Mouse (Mus musculus): Measurements from ENCODE around the gene Jkamp.

The Jkamp gene

DNA sequence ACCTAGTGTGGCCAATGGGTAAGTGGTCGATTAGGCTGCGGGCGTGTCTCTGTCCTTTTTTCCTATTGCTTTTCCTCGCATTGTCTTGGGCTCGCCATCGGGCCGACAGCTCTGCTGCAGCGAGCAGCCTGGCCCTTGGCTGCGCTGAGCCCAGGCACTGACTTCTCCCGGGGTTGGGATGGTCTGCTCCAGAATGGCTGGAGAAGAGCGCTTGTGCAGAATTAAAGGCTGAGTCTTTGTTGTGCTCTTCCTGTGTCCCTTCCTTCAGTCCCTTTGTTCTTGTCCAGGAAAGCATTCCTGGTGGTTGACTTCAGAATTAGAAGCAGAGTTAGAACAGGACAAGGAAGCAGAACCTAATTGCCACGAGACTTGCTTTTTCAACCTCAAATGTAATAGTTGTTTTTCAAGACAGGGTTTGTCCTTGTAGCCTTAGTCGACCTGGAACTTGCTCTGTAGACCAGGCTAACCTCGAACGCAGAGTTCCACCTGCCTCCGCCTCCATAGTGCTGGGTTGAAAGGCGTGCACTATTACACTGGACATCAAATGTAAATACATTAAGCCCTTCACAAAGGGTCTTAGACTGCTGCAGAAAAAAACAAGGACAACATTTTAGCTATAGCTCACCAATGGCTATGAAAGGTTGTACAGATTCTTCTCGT lies 907 bp downstream of the Jkamp start:
- DNase-seq (ENCODE audit: low spot score), result no peak

DNA sequence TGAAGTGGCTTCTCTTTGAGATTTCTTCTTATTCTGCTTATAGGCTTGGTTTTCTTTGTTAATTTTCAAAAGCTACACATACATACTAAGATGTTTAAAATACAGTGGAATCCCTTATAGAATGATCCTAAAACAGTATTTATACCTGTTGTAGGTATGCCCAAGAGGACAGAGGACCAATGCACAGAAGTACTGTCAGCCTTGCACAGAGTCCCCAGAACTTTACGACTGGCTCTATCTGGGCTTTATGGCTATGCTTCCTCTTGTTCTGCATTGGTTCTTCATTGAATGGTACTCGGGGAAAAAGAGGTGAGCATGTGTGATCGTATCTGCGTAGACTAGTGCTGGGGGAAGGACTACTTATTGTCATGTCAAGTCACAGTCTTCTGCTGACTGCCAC lies 4.4 kb downstream of the Jkamp start:
- no peak for DNase-seq (ENCODE audit: low spot score)

DNA sequence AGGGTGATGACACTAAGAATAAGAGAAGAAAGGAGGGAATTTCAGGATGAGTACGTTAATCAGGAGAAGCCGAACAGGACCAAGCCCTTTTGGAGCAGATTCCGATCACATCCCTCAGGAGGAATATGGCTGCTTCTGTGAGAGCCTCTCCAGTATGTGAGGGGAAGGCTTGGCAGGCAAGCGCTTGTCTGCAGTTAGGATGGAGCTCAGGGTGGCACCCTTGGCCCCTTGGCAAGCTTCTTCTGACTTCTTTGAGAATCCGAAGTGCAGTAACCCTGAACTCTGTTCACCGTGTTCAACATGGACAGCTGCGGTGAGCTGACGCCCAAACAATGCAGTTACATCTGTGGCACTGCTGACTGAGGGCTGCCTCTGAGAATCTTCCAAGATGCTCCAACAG lies 11.6 kb downstream of the Jkamp start:
- no peak for DNase-seq (ENCODE audit: low spot score)

DNA sequence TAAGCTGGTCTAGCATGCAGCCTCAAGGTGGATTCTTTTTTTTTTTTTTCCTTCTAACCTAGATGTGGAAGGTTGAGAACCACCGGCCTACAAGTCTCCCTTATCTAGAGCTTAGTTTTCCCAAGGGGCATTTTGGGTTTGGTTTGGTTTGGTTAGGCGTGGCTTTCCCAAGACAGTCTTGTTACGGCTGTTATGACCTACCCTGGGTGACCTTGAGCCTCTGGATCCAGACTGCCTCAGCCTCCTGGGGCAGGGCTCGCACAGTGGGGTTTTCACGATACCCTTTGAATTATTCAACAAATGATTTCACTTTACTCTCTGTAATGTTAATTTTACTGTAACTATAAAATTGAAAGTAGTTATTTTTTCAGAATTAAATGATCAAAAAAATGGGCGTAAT lies 17.4 kb downstream of the Jkamp start:
- DNase-seq (ENCODE audit: low spot score), result no peak

DNA sequence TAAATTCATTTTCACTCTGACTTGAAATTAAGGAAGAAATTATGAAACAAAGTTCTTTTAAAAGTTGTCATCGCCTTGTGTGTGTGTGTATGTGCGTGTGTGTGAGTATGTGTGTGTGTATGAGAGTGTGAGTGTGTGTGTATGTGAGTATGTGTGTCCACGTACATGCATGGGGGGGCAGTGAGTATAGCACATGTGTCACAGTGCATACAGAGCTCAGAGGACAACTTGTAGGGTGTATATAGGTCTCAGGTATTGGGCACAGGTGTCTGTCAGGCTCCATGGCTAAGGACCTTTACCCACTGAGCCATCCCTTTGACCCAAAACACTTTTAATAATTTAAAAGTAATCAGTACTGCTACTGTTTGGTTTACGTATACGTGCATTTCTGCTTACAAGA lies 18.6 kb downstream of the Jkamp start:
- no peak for DNase-seq (ENCODE audit: low spot score)

DNA sequence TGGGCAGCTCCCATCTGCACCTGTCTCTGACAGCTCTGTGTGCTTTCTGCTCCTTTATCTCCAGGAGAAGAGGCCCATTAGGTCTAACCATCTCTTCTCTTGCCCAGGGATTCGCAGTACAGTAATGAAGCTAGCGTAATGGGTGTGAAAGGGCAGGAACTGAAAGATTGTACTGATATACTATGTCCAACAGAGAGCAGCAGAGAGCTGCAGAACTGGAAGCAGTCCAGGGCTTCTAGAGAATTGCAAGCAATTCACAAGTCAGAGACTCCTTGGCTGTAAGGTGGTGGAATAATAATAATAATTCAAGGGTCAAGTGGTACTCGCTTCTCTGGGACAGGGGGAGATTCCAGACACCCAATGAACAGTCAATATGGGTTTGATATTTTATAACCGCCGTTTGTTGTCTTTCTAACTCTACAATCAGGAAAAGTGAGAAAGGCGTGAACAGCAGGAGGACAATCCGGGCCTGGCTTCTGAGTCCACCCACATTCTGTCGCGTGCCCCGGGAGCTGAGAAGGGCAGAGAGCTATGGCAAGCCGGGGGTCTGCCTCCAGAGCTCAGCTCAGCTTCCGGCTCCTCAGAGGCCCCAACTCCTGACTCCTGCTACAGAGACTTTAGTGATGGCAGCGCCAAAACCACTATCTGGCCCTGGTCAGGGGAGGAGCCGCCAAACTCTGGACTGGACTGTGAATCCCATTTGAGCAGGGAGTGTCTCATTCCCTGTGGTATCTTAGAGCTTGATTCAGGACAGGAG lies 19.3 kb downstream of the Jkamp start:
- peak; percentile 35 for DNase-seq (ENCODE audit: low spot score)

DNA sequence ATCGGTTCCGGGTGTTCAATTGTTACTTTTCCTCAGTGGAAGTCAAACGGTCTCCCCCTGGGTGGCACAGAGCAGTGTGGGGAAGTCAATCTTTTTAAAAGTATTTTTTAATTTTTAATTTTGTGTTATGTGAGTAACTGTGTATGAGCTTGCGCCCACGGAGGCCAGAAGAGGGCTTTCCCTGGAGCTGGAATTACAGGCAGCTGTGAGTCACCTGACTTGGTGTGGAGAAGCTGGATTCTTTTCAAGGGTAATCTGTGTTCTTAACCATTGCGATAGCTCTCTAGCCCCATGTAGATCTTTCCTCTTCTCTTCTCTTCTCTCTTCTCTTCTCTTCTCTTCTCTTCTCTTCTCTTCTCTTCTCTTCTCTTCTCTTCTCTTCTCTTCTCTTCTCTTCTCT lies 29.7 kb downstream of the Jkamp start:
- DNase-seq (ENCODE audit: low spot score), result no peak

DNA sequence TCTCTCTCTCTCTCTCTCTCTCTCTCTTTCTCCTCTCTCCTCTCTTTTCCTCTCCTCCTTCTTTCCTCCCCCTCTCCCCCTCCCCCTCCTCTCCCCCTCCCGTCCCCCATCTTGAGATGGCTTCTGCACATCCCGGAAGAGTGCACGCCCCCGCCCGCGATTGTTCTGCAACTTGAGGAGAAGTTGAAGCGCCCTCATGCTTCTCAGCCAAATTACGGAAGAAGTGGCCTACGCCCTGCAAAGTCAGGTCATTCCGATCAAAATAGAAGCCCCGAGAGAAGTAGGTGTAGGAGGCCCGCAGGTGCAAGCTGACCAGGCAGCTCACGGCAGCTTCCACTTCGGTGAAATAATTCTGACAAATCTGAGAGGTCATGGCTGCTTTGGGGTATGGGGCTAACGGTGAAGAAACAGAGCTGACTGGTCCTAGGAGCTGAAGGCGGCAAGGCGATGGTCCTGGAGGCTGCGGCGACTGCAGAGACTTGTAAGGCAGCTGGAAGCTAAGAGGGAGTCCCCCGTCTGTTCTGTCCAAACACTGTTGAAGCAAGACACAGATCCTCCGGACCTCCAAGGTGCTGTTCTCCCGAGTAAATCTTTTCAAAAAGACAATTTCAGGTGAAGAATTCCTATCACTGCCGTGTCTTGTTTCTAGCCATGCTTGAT lies 30.4 kb downstream of the Jkamp start:
- DNase-seq (ENCODE audit: low spot score), result no peak

DNA sequence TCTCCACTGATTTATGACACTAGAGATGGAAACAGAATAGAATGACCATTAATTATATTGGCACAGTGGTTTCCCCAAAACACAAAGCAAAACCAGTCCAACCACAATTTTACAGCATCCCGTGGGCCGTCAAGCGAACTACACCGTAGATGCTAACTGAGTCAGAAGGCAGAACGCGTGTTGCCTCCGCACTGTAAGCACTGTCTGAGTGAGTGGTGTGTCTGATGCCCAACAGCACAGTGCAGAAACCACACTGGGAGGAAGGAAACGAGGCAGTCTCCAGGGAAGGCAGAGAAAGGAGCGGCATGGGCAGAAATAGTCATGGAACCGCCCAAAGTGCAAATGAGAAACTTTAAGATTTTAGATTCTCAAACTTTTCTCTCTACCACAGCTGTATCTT lies 43.8 kb downstream of the Jkamp start:
- no peak for DNase-seq (ENCODE audit: low spot score)

DNA sequence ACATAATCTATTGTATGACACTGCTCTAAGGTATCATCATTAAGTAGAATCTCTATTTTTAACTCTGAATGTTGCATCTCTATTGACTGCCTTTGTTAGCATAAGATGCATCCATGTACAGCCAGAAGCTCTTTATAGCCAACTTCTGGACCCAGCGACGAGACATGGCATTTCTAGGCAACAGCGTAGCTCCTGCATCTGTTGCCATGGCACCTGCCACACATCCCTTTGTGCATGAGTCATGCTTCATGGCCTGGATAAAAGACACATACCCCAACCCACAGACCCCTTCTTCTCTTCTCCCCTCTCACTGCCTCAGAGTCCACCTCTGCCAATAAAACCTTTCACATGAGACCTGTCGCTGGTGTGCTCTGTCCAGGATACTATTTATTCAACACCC lies 65.4 kb downstream of the Jkamp start:
- DNase-seq (ENCODE audit: low spot score), result no peak

All from T-cell, adult 2 months (primary cell).